Mouse (Mus musculus) ES-Bruce4 (cell line): ENCODE measurements around the gene Casc1.

Experiments
- CTCF ChIP-seq: IDR thresholded peaks from one replicate; pipeline ENCODE4 v1.8.1; 2011; ENCODE audit warnings: low read depth, low read length
- EP300 ChIP-seq: IDR thresholded peaks from 2 replicates; pipeline ENCODE4 v1.6.1; 2011; ENCODE audit warnings: low read depth, low read length; ENCODE audit not compliant: insufficient read depth
- POLR2A ChIP-seq: IDR thresholded peaks from one replicate; pipeline ENCODE4 v1.8.1; 2011; ENCODE audit warnings: low read length; ENCODE audit not compliant: insufficient read depth

DNA sequence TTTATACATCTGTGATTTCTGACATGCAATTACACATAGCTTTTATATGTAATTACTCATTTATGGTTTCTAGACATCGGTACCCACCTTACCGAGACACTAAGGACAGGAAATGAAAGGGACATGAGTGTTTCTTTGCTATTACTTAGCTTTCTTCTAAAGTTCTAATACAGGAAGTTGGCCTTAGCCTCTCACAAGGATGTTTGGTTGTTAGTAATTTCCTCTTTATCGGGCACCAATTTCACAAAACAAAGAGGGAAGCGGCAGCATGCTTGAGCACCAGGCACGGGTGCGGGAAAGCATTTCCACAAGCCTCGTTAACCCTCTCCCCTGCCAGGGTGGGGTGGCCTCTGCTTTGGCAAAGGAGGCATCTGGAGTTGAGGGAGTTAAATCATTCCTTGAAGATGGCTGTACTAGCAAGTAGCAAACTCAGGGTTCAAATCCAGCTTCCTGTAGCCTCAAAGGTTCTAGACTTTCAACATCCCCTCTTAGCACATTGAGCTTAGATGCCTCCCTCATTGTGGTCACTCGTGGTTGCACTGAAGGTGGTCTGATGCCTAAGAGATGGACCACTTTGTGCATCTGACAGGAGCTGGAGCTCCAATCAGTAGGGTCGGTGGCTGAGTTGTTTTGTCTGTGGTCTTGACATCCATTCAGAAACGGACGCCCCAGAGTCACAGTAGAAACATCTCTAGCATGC is 70.9 kb downstream of the Casc1 start:
- TF ChIP-seq CTCF (no peak), POLR2A (no peak), EP300 (no peak)
